Mouse (Mus musculus) midbrain, embryonic 10.5 days (tissue): ENCODE measurements around the gene Daam2. TPM values are rescaled to one million over a fixed set of nuclear protein-coding genes. Genes with fewer than 3 reads are reported as not detected.
A peak's percentile ranks its signal among the peaks of the same experiment; 100 is the strongest.

Experiments
- DNase-seq: peaks from one replicate; pipeline ENCODE4 v3.0.0-alpha.2; 2017; ENCODE audit warnings: low spot score
- H3K27ac ChIP-seq: fragments of 300-500 bp; sonication (generic); replicated peaks from 2 replicates; pipeline ENCODE4 v1.5.1; 2016; ENCODE audit warnings: mild to moderate bottlenecking
- H3K27me3 ChIP-seq: fragments of 300-500 bp; sonication (generic); 2 replicates; pipeline ENCODE4 v1.6.1; 2016; ENCODE audit warnings: low read depth, mild to moderate bottlenecking; ENCODE audit not compliant: poor library complexity, severe bottlenecking
- H3K36me3 ChIP-seq: fragments of 300-500 bp; sonication (generic); 2 replicates; pipeline ENCODE4 v1.6.1; 2016; ENCODE audit warnings: mild to moderate bottlenecking, moderate library complexity
- H3K4me1 ChIP-seq: fragments of 300-500 bp; sonication (generic); 2 replicates; pipeline ENCODE4 v1.6.1; 2016
- H3K4me3 ChIP-seq: fragments of 300-500 bp; sonication (generic); 2 replicates; pipeline ENCODE4 v1.5.1; 2016; ENCODE audit warnings: mild to moderate bottlenecking, moderate library complexity
- H3K9me3 ChIP-seq: fragments of 300-500 bp; sonication (generic); replicated peaks from 2 replicates; pipeline ENCODE4 v1.6.1; 2016; ENCODE audit warnings: mild to moderate bottlenecking
- WGBS: fragments of 180-500 bp; shearing (Covaris S2); methylation state at CpG from one replicate; pipeline ENCODE4 v1.1.7; 2016; 5-methylcytosine and 5-hydroxymethylcytosine counted together
- polyA plus RNA-seq: library from polyadenylated mRNA; unstranded; fragments of >200 nt; fragmentation: Nextera tagmentation; extraction: Ambion mirVana; gene quantifications from 2 replicates; pipeline ENCODE4 v1.2.1, GENCODE M21; 2016

Daam2 gene
- polyA plus RNA-seq, 1 experiment from 2014 or later, result 0.94 TPM

GRCm38 (mm10) chr17:49528033-49528432 lies 36.1 kb downstream of the Daam2 start:
- Histone ChIP-seq H3K36me3 (no peaks in the 10 kb centered on the region), H3K27me3 (no peaks in the 10 kb centered on the region), H3K4me1 (no peaks in the 10 kb centered on the region), H3K27ac (no peak overlapping the region), H3K9me3 (no peaks in the 10 kb centered on the region), H3K4me3 (no peak overlapping the region)
- no peak for DNase-seq
- WGBS, result 91% methylated on average over 4 of the region's 4 CpGs

DNA sequence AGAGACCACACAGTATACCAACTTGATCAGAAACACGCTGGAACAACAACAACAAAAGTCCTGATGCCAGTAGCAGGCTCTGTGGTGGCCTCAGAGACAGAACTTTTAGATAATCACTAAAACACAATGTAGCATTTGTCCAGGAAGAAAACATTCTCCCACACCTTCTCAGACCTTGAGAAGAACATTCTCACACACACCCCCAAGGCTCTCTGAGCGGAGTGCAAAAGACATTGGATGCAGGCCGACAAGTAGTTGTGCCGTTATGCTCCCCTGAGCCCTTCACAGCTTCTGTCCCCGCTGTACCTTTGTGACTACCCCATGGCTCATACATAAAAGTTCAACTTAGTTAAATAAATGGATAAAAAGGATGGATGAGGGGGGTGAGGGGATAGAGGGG lies 37.6 kb downstream of the Daam2 start:
- H3K36me3 ChIP-seq, result no peaks in the 10 kb centered on the region
- H3K27ac ChIP-seq, result no peak overlapping the region
- no peaks in the 10 kb centered on the region for H3K27me3 ChIP-seq
- H3K9me3 ChIP-seq, result no peaks in the 10 kb centered on the region
- WGBS, result 90% methylated on average over 5 of the region's 5 CpGs
- 0 out of 2 replicates have a peak, but pooled peaks cover 4% of the 10 kb centered on the region for H3K4me1 ChIP-seq
- H3K4me3 ChIP-seq, result no peak overlapping the region
- no peak for DNase-seq

GRCm38 (mm10) chr17:49525911-49526310 lies 38.2 kb downstream of the Daam2 start:
- no peaks in the 10 kb centered on the region for H3K9me3 ChIP-seq
- 78% methylated on average over 4 of the region's 4 CpGs for WGBS
- no peak for DNase-seq

DNA sequence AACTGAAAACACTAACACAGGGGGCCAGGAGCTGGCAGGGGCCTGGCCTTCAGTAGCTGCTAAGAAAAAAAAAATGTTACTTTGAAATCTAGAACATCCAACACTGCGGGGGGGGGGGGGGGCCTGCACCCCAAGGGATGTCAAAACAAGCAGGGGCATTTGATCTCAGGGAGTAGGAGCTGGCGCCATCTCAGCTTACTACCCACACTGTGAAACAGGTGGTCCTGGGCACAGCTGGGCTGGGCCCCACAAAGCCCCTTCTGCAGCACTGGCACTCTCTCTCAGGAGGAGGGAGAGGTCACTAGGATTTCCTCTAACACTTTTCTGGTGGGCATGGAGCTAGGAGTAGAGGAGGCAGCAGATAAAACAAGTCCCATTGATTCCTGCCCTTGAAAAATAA lies 39.6 kb downstream of the Daam2 start:
- 47% methylated on average over 2 of the region's 2 CpGs for WGBS
- no peak overlapping the region for H3K4me3 ChIP-seq
- no peaks in the 10 kb centered on the region for H3K36me3 ChIP-seq
- no peak for DNase-seq
- H3K27me3 ChIP-seq, result no peaks in the 10 kb centered on the region
- H3K4me1 ChIP-seq, result 0 out of 2 replicates have a peak, but pooled peaks cover 4% of the 10 kb centered on the region
- no peaks in the 10 kb centered on the region for H3K9me3 ChIP-seq
- no peak overlapping the region for H3K27ac ChIP-seq

More at GRCm38 (mm10) chr17:49525911-49526310, 38.2 kb downstream of the Daam2 start:
- Histone ChIP-seq H3K36me3 (no peaks in the 10 kb centered on the region), H3K4me1 (0 out of 2 replicates have a peak, but pooled peaks cover 4% of the 10 kb centered on the region), H3K27me3 (no peaks in the 10 kb centered on the region), H3K4me3 (no peak overlapping the region), H3K27ac (no peak overlapping the region)

DNA sequence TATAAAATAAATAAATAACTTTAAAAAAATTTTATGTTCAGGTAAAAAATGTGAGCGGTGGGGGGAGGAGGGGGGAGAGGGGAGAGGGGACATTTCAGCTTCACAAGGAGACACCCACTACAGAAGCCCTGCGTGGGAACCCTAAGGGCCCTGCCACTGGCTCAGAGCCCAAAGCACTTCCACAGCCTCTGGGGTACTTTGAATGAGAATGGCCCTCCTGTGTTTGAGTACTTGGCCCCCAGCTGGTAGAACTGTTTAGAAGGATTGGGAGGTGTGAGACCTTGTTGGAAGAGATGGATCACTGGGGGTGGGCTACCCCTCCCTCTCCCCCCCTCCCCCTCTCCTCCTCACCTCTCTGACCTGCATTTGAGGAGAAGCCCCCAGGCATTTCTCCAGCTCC lies 41.7 kb downstream of the Daam2 start:
- Histone ChIP-seq H3K4me1 (0 out of 2 replicates have a peak, but pooled peaks cover 4% of the 10 kb centered on the region), H3K27ac (peak overlapping the region; percentile 46; the same call in 1 of the 2 replicates), H3K36me3 (no peaks in the 10 kb centered on the region), H3K9me3 (no peaks in the 10 kb centered on the region), H3K4me3 (no peak overlapping the region), H3K27me3 (no peaks in the 10 kb centered on the region)
- WGBS, result 24% methylated on average over 2 of the region's 2 CpGs
- no peak for DNase-seq

- DNase-seq, result no peak
- WGBS, result 62% methylated on average over 7 of the region's 7 CpGs
- H3K27me3 ChIP-seq, result no peaks in the 10 kb centered on the region
- 0 out of 2 replicates have a peak, but pooled peaks cover 4% of the 10 kb centered on the region for H3K4me1 ChIP-seq
- H3K36me3 ChIP-seq, result no peaks in the 10 kb centered on the region
- no peaks in the 10 kb centered on the region for H3K9me3 ChIP-seq
- no peak overlapping the region for H3K27ac ChIP-seq
- H3K4me3 ChIP-seq, result no peak overlapping the region
Observed at GRCm38 (mm10) chr17:49522002-49522401, 42.1 kb downstream of the Daam2 start.

DNA sequence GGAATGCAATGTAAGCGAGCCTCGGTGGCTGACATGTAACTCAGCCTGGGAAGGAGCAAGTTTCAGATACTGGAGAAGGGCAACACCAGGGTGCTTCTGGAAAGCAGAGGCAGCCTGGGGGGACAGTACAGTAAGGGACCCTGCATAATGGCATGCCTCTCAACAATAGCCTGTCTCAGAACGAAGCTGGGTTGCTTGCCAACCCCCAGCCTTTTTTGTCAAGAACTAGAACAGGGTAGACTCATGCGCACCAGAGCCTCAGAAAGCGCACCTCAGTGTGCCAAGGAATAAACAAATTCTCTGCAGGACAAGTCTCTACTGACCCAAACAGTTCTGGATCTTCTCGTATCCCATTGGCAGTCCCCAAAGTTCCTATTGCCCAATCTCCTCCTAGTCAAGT lies 43.5 kb downstream of the Daam2 start:
- Histone ChIP-seq H3K4me1 (0 out of 2 replicates have a peak, but pooled peaks cover 4% of the 10 kb centered on the region), H3K4me3 (no peak overlapping the region), H3K36me3 (no peaks in the 10 kb centered on the region), H3K9me3 (no peaks in the 10 kb centered on the region), H3K27ac (no peak overlapping the region), H3K27me3 (no peaks in the 10 kb centered on the region)
- no peak for DNase-seq
- 82% methylated on average over 6 of the region's 6 CpGs for WGBS

GRCm38 (mm10) chr17:49519576-49520247 lies 44.4 kb downstream of the Daam2 start:
- no peak for DNase-seq
- Histone ChIP-seq H3K4me3 (no peak overlapping the region), H3K36me3 (no peaks in the 10 kb centered on the region), H3K27ac (no peak overlapping the region), H3K9me3 (no peaks in the 10 kb centered on the region), H3K27me3 (no peaks in the 10 kb centered on the region), H3K4me1 (0 out of 2 replicates have a peak, but pooled peaks cover 4% of the 10 kb centered on the region)
- WGBS, result 84% methylated on average over 7 of the region's 7 CpGs

DNA sequence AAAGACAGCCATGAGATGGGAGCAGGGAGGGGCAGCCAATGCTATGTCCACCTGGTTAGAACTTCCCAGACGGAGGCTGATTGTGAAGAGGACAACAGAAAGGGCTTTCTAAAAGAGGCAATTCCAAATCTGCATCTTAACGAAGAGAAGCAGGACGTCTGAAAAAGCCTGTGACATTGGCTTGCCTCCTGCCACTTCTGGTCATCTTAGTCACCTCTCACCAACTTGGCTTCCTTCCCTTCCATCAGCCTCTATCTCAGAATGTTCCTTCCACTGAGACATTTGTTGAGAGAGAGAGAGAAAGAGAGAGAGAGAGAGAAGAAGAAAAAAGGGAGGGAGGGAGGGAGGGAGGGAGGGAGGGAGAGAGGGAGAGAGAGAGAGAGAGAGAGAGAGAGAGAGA lies 47.1 kb downstream of the Daam2 start:
- Histone ChIP-seq H3K9me3 (no peaks in the 10 kb centered on the region), H3K27me3 (no peaks in the 10 kb centered on the region), H3K4me3 (no peak overlapping the region), H3K27ac (no peak overlapping the region), H3K36me3 (no peaks in the 10 kb centered on the region), H3K4me1 (no peaks in the 10 kb centered on the region)
- WGBS, result 80% methylated on average over 3 of the region's 3 CpGs
- DNase-seq, result no peak

- Histone ChIP-seq H3K9me3 (no peaks in the 10 kb centered on the region; the same call in 1 of the 2 replicates), H3K36me3 (no peaks in the 10 kb centered on the region), H3K4me3 (no peak overlapping the region), H3K27me3 (no peaks in the 10 kb centered on the region), H3K4me1 (no peaks in the 10 kb centered on the region), H3K27ac (no peak overlapping the region)
- no peak for DNase-seq
- 73% methylated on average over 4 of the region's 4 CpGs for WGBS
Observed at GRCm38 (mm10) chr17:49515678-49516077, 48.5 kb downstream of the Daam2 start.

DNA sequence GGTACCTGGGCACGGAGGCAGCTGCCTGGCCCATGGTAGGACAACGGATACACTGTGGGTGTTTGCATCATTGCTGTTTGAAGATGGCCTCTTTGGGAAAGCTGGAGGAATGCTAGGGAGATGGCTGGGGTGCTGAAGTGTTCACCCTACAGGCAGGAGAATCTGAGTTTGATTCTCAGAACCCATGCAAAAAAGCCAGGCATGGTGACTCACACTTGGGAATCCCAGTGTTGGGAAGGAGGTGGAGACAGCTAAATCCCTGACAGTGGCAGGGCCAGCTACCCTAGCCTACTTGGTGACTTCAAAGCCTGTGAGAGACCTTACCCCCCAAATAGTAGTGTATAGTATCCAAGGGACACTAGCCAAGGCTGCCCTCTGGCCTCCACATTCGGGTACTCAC lies 49.0 kb downstream of the Daam2 start:
- Histone ChIP-seq H3K27me3 (no peaks in the 10 kb centered on the region), H3K36me3 (no peaks in the 10 kb centered on the region), H3K9me3 (no peaks in the 10 kb centered on the region; the same call in 1 of the 2 replicates), H3K4me1 (no peaks in the 10 kb centered on the region), H3K4me3 (no peak overlapping the region), H3K27ac (no peak overlapping the region)
- WGBS, result 91% methylated on average over 3 of the region's 3 CpGs
- DNase-seq, result no peak

DNA sequence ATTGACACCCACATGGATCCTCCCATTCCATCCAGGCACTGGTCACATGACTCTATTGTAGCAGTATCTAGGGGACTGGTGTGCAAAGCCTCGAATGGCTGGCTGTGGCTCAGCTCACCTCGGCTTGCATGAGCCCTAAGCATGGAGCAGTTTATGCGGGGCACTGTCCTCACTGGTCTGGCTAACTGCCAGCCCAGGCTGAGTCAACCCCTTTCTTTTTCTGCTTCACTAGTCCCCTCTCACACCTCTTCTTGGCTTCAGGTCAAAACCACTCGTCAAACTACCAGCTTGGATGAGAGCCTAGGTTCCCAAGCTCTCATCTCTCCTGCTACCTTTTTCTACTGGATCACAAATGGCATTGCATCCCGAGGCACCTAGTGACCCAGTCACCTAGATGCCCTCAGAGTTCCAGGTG lies 51.5 kb downstream of the Daam2 start:
- Histone ChIP-seq H3K4me1 (no peaks in the 10 kb centered on the region), H3K4me3 (no peak overlapping the region), H3K9me3 (no peaks in the 10 kb centered on the region; the same call in 1 of the 2 replicates), H3K36me3 (no peaks in the 10 kb centered on the region), H3K27me3 (no peaks in the 10 kb centered on the region), H3K27ac (no peak overlapping the region)
- 82% methylated on average over 5 of the region's 5 CpGs for WGBS
- no peak for DNase-seq

DNA sequence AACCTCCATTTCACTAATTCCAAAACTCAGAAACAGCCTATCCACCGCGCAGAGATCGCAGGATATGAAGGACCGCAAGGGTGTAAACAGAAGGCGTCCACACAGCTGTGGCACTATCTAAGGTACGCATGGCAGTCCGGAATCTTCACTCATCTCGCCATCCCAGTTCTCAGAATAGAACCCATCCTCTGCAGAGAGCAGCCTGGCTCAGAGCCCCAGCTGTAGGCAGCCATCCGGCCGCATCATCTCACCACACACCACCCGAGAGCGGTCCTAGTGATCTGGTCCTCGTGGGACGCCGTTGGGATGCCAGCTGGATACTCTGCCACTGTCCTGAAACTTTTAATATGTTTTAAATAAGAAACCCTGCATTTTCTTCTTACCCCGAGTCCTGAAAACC lies 54.7 kb downstream of the Daam2 start:
- 89% methylated on average over 16 of the region's 16 CpGs for WGBS

More for the DNA sequence above, 54.7 kb downstream of the Daam2 start:
- no peaks in the 10 kb centered on the region for H3K27me3 ChIP-seq
- no peak for DNase-seq
- H3K9me3 ChIP-seq, result no peaks in the 10 kb centered on the region; the same call in 1 of the 2 replicates
- H3K4me1 ChIP-seq, result no peaks in the 10 kb centered on the region
- no peak overlapping the region for H3K4me3 ChIP-seq
- no peak overlapping the region for H3K27ac ChIP-seq
- H3K36me3 ChIP-seq, result no peaks in the 10 kb centered on the region
